Mouse (Mus musculus) liver, adult (tissue): Measurements from ENCODE around the gene Cnksr1.
A peak's percentile ranks its signal among the peaks of the same experiment; 100 is the strongest.

Experiments
- GATA4 ChIP-seq: IDR thresholded peaks from 2 replicates; pipeline ENCODE4 v1.6.1; 2014; ENCODE audit warnings: mild to moderate bottlenecking, low read length; ENCODE audit not compliant: insufficient replicate concordance

Cnksr1 gene

DNA sequence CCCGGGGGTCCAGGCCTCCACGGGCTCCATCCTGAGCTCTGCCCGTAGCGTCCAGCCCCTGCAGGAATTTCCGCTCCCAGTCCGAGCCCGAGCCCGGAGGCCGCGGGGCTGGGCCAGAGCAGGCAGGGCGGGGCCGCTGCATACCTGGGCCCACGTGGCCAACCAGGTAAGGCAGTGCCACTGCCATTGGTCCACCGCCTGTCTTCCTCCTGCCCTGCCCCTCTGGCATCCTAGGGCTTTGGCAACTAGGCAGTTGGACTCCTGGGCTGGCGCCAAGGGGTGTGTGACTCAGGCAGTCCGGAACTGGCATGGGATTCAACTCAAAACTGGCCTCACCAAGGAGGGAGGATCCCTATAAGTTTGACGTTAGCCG is at the start of gene Cnksr1:
TSS of gene Cnksr1 (minus strand) at position 121 of the 373 bp plus-strand sequence.
- no peak for TF ChIP-seq GATA4

DNA sequence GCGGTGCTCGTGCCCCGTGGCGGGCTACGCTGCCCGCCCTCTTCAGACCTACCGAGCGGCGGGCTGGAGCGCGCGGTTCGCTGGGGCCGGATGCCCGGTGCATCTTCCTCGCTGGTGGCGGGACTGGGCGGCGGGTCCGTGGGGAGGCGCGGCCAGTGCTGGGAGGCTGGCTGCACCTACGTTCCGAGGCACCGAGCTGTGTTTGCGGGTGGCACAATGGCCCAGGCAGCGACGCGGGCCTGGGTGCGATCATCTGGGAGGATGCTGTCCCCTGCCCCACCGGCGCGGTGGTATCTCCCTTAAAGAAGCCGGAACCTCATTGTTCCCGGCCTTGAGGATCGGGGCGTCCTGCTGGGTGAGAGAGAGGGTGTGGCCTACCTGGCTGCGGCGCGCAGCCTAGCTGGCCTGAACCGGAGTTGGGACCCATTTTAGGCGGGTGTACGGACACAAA is 49.4 kb upstream of the Cnksr1 start, which contains the start of gene Pdik1l:
TSS of gene Pdik1l (minus strand) at position 321 of the 451 bp plus-strand sequence.
- no peak for TF ChIP-seq GATA4

DNA sequence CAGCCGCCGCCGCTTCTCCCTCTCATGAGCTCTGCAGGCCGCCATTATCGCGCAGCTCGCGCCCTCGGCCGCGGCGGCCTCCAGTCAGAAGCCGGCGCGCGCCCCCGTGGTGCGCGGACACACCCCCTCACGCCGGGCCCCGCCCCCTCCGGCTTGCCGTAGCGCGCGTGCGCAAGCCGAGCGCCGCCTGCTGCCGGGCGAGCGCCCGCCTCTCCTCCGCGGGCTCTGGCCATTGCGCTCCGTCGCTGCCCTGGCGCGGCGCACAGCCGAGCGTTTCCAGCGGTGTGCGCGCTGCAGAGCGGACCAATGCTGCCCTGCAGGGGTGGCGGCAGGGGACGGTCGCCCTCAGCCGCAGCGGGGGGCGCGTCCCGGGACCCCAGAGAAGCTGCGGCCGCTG is 49.0 kb upstream of the Cnksr1 start:
- no peak for TF ChIP-seq GATA4

DNA sequence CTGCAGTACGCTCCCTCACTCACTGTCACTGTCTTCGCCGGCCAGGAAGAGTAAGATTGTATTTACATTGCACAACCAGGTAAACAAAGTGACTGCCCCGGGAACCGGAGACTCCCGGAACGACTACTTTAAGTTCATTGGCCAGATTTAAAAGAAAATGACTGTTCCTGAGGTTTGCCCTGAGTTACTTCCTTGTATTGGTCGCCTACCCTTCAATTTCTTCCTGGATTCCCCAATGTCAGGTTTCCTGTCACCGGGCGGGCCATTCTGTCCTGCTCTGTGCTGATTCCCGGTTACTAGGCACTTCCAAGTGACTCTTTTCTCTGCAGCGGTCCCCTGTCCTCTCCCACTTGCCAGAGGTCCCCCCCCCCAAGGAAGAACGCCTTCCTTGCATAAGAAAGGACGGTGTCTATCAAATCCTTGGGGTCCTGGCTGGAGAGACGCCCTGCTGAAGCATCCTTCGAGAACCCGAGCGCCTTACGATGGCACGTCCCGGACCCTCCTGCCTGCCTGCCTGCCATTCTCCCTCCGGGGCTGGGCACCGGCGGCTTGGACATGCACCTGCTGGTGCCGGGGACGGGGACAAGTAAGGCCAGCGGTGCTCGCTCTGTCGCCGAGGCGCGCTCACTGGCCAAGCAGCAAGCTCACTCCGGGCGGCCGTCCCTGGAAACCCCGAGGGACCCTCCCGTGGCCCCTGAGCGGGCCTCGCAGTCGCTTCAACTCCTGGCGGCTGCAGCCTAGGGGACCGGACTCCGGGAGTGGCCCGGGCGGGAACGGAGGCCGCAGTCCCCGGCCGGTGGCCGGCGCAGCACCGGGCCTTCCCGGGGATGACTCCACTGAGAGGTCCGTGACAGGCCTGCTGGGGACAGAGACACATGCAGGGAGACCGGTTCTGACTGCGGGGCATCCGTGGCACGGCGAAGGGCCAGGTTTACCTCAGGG is 48.3 kb upstream of the Cnksr1 start:
- TF ChIP-seq GATA4: no peak

DNA sequence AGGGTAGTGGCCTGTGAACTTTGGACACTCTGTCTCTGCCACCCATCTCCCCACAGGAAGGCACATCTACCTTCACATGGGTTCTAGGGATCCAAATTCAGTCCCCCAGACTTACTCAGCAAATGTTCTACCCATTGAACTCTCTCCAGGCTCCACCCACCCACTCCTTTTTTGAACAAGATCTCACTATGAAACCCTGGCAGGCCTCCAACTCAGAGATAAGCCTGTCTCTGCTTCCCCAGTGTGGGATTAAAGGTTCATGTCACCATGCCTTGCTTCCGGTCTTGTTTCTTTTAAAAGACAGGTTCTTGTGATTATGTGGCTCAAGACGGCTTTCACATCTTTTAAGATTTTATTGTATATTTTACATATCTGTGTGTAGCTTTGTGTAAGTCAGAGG is 46.7 kb upstream of the Cnksr1 start:
- no peak for TF ChIP-seq GATA4

DNA sequence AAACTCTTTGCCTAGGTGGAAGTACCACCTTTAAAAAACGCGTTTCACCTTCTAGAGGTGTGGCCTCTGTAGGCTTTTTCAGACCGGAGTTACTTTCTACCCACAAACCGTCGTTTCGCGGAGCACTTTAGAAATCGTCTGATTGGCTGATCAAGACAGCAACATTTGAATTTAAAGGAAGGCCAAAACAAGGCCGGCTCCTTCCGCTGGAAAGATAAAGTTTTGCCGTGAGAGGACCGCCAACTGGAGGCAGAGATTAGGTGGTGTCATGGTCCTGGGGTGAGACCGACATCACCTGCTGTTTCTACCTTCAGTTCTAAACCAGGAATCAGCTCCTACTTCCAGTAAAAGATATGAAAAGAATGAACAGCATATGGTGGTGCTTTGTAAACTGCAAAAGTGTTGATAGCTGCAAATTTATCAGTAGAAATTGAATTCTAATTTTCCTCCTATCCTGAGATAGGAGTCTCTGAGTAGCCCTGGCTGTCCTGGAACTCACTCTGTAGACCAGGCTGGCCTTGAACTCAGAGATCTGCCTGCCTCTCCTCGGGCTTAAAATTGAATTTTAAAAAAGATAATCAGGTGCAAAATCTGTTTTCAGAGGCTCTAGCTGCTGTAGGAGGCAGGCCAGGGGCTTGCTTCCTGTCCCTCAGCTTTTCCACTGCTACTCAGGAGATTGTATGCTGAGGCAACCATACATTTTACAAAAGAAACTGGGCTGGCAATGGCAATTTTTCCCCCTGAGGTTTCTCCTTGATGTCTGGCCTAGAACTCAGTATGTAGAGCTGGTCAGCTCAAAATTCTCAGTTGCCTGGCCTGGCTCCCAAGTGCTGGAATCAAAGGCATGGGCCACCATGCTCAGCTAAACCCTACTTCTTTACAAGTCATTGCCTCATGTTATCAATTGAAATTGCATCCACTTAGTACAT is 35.5 kb upstream of the Cnksr1 start:
- TF ChIP-seq GATA4: peak; percentile 48; the same call in 1 of the 2 replicates

DNA sequence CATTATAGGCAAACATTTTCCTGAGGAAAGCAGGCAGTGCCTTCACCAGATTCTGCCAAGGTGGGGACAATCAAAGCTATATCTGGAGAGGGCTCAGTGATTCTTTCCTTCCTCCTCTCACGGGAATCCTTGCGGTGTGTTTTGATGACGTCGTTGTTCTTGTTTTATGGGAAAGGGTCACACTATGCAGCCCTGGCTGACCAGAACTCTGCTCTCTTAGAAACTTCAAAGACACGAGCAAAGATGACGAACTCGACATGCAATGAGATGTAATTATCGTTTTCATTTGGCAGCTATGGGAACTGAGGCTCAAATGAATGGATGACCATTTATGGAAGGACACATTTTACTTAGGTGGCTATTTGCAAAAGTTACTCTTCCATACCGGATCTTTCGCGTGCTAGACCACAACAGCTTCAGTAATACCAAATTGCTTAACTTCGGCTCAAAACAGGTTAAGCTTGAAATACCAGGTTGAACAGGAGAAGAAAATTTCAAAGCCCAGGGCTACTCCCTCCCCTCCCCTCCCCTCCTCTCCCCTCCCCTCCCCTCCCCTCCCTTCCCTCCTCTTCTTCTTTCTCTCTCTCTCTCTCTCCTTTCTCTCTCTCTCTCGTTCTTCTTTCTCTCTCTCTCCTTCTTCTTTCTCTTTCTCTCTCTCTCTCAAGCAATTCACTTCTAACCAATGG is 34.7 kb upstream of the Cnksr1 start:
- no peak for TF ChIP-seq GATA4

DNA sequence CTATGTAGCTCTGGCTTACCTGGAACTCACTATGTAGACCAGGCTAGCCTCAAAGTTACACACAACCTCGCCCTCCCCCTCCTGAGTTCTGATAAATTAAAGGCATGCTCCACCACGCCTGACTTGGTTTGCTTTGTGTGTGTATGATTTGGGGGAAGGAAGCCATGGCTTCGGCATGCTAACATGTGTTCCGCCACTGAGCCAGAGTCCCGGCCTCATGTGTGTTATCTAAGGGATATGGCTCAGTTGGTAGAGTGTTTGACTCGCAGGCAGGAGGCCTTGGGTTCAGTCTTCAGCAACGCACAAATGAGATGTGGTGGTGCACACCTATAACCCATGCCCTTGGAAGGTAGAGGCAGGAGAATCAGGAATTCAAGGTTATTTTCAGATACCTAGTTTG is 33.8 kb upstream of the Cnksr1 start:
- TF ChIP-seq GATA4: no peak

DNA sequence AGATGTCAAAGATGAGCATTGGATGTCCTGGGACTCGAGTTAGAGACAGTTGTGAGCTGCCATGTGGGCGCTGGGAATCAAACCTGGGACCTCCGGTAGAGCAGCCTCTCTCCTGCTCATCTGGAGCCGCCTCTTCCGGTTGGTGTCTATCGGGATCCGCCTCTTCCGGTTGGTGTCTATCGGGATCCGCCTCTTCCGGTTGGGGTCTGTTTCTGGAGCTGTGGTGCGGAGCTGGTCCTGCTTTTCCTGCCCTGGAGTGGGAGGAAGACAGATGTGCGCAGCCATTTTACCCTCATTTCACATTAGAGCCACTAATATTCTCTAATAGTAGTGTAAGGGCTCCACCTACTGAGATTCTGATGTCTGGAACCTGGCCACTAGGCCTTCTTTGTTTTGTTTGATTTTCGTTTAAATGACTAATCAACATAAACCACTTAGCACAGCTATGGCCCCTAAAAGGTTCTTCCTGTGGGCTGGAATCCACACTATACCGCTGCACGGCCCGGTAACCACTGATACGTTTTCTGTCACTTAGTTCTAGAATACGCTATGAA is 30.0 kb upstream of the Cnksr1 start:
- TF ChIP-seq GATA4: no peak

DNA sequence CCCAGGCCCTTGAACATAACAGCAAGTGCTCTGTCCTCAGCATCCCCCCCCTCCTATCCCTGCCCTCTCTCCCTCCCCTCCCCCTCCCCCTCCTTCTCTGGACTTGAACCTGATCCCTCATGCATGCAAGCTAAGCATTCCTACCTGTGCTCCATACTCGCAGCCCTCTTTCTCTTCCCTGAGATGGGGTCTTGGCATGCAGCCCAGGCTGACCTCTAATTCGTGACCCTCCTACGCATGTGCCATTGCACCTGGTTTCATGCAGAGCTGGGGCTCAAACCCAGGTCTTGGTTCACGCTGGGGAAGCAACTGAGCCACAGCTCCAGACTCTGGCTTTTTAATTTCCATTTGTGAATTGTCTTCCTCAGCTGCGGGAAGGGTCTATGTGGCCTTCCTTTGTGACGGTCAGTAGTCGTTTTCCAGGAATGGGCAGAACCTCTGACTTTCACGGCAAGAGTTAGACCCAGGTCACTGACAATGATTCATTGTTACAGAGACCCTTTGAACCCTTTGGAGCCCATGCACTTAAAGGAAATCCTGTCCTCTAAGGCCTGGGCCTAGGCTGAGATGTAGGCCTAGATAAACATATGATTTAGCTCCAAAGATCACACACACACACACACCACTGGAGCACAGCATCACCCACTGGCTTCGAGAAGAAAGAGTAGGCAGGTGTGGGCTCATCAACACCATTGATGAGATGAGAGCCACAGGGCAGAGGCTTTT is 27.8 kb upstream of the Cnksr1 start:
- TF ChIP-seq GATA4: no peak

DNA sequence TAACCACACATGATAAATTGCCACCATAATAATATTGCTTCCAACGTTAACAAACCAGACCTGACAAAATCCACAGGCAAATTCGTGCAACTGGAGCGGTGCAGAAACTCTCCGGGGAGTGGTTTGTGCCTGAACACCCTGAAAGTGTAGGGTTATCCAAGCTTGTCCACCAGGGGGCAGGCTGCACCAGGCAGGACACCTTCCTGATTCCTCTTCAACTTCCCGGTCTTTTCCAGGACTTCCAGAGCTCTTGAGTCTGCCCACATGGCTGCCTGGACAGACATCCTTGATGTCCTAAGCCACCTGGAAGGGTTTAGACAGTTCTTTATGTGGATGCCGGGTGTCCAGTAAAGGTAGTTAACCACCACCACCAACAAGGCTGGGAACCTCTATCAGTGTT is 25.0 kb upstream of the Cnksr1 start:
- TF ChIP-seq GATA4: no peak

DNA sequence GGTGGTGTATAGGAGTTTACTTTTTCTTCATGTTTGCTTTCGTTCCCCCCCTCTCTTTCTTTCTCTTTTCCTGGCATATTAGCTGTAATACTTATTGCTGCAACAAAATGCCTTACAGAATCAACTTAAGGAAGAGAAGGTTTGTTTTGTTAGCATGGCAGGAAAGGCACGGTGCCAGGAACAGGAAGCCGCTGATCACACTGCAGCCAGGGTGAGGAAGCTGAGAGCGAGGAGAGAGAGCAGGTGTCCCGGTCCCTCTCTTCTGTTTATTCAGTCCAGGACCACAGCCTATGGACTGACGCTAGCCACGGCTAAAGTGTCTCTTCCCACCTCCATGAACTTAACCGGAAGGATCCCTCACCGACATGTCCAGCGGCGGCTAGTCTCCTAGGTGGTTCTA is 20.2 kb upstream of the Cnksr1 start:
- TF ChIP-seq GATA4: no peak

DNA sequence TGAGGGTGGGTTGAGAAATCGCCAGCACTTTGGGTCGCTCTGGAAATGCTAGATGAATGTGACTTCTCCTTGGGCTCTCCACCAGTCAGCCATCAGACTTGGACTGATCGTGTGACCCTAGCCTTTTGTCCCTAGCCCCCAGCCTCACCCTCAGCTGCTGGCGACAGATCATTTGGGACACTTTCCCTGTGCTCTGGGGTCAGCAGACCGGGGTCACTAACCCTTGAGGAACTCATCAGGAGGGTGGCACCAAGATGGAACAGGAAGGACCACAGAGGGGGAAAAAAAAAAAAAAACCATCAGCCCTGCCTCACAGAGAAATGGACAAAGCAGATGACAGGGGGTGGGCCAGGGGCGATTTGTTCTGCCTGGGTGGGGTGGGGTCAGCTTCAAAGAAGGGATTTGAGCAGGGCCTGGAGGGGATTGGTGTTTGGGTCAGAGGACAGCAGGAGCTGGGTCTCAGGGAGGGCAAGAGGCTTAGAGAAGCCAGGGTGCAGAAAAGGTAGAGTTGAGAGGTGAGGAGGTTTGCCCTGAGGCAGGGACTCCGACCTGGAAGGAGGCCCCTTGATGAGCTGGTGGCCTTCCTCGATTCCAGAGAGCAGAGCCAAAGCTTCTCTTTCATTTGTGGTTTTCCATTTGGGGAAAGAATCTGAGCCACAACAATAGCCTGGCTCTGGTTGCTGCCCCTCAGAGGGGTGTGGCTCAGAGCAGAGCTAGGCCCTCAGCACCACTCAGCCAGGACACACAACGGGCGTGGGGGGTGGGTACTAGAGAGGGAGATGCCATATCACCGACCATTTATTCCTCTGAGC is 19.2 kb upstream of the Cnksr1 start:
- TF ChIP-seq GATA4: no peak
